Mouse (Mus musculus) Patski (cell line): Measurements from ENCODE around the gene Yipf3. TPM values are rescaled to one million over a fixed set of nuclear protein-coding genes. Genes with fewer than 3 reads are reported as not detected.
A peak's percentile ranks its signal among the peaks of the same experiment; 100 is the strongest.

Experiments
- ATAC-seq: fragments of 100-300 bp; one replicate; pipeline ENCODE4 v1.8.0; 2021
- CTCF ChIA-PET: fragments of 350-600 bp; sonication (Branson Sonifier 250); formaldehyde crosslinking; loops from one replicate; lab custom pipeline; 2022; ENCODE audit warnings: inconsistent platforms; lab: Charles Lee
- POLR2A ChIA-PET: fragments of 350-600 bp; sonication (Branson Sonifier 250); formaldehyde crosslinking; loops from one replicate; lab custom pipeline; 2022; ENCODE audit warnings: antibody characterized with exemption, inconsistent platforms; lab: Charles Lee
- DNase-seq: peaks from one replicate; pipeline ENCODE4 v3.0.0-alpha.2; 2011; ENCODE audit warnings: low read depth, low spot score
- H3K27me3 ChIP-seq: fragments of 371-371 bp; one replicate; pipeline ENCODE4 v1.5.1; 2021
- CTCF ChIP-seq: fragments of 100-300 bp; IDR thresholded peaks from one replicate; pipeline ENCODE4 v1.5.1; 2021
- in situ Hi-C: fragments of 300-500 bp; cut with MboI; formaldehyde crosslinking; loops from 3 replicates; pipeline ENCODE4 v1.11.1; 2018; ENCODE audit warnings: low pct_unique_long_range_greater_than_20kb, mixed read lengths
- polyA plus RNA-seq: library from polyadenylated mRNA; unstranded; gene quantifications from one replicate; pipeline ENCODE4 v1.2.3, GENCODE M21; 2021

Gene Yipf3
- 88.7 TPM for polyA plus RNA-seq

DNA sequence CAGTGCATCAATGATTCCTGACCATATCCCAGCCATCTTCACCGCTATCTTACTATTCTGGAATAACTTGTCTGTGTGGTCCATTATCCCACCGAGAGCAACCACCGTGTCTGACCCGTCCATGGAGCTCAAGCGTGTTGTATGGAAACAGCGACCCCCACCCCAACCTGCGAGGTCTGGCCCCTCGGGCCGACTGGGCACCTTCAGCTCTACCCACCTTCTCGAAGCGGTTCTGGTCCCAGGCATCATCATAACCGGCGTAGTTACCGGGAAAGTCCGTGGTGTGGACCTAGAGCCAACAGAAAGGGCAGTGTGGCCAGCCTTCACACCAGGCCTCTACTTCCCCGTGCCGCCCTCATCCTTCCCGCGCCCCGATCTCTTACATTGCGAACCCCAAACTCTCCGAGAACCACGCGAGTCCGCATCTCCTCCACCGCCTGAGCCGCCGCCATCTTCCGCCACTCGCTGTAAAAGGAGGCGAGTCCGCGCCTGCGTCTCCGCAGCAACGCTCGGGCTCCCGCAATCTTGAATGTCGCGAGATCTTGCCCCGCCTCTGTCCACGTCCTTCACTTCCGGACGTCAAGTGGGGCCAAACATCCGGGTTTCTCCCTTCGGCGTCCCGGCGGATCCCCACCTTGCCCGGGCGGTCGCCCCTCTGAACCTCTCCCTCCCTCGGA lies at the start of gene Yipf3, which contains the start of gene Polr1c:
TSS of gene Yipf3 (plus strand) at position 569 of the 677 bp plus-strand sequence.
TSS of gene Polr1c (minus strand) at position 543 of the 677 bp plus-strand sequence.
- ATAC-seq, result peak; percentile 60
- H3K27me3 ChIP-seq, result no peaks in the 10 kb centered on the region
- POLR2A ChIA-PET, result no interaction called here
- no peak for TF ChIP-seq CTCF
- in situ Hi-C loops, result no loop called here
- CTCF ChIA-PET, result interaction anchor here (1.5 kb wide), 1 partner anchor 161 kb away, joined by 3 read pairs; no protein-coding TSS in a partner anchor
- DNase-seq, result peak; percentile 54

- no peaks in the 10 kb centered on the region for H3K27me3 ChIP-seq
- no peak for TF ChIP-seq CTCF
- in situ Hi-C loops, result no loop called here
- ATAC-seq (no peak), DNase-seq (no peak)
- CTCF ChIA-PET, result interaction anchor here (1.4 kb wide), 1 partner anchor 28 kb away, joined by 4 read pairs; no protein-coding TSS in a partner anchor
- POLR2A ChIA-PET, result interaction anchor here (0.9 kb wide), 1 partner anchor 41 kb away, joined by 3 read pairs; no protein-coding TSS in a partner anchor
Observed at GRCm38 (mm10) chr17:46201151-46201550, 46.7 kb upstream of the Yipf3 start.

DNA sequence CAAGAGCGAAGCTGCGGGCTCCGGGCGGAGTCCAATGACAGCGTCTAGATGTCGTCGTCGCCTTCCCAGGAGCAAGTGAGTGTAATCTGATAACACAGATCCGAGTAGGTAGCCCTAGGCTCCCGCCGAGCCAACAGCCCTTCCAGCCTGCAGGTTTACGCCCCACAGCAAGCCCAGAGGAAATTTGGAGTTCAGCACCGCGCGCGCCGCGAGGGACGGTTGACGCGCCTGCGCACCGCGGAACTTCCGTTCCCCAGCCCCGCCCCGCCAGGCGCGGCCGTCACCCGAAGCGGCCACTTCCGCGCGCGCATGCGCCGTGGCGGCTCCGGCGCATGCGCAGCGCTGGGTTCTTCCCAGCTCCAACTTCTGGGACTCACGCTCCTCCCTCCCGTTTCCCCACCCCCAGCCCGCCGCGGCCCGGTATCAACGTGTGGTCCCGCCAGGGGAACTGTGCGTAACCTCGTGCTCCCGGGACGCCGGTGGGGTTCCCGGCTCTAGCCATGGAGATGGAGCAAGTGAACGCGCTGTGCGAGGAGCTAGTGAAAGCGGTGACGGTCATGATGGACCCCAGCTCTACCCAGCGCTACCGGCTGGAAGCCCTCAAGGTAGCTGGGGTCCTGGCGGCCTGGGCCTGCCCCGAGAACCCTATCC lies 45.3 kb upstream of the Yipf3 start, which contains the start of the genes Polh and Xpo5:
TSS of gene Polh (minus strand) at position 225 of the 651 bp plus-strand sequence.
TSS of gene Xpo5 (plus strand) at position 362 of the 651 bp plus-strand sequence.
- in situ Hi-C loops, result no loop called here
- ChIA-PET POLR2A (interaction anchor here (1.4 kb wide), 1 partner anchor 40 kb away, joined by 3 read pairs; no protein-coding TSS in a partner anchor), CTCF (no interaction called here)
- H3K27me3 ChIP-seq, result no peaks in the 10 kb centered on the region
- ATAC-seq, result peak; percentile 89
- no peak for TF ChIP-seq CTCF
- DNase-seq, result peak; percentile 43

DNA sequence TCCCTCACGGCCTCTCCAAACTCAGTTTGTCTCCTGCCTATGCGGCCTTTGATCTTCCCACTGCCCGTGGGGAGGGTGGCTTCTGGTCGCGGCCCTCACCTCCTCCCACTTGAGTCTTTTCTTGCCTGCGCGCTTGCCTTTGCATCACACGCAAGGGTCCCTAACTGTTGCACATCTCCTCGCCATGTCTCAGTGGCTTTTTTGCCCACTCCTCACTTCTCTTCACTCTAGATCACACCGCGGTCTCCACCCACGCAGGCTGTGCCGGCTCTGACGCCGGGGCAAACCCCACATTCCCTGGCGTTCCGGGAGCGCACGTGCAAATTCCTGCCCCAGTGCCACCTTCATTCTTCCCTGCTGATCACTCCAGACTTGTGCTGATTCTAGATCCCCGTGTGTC lies 44.8 kb upstream of the Yipf3 start:
- in situ Hi-C loops, result no loop called here
- no peak for DNase-seq
- ChIA-PET POLR2A (interaction anchor here (1.4 kb wide), 1 partner anchor 41 kb away, joined by 3 read pairs; no protein-coding TSS in a partner anchor), CTCF (interaction anchor here (1.5 kb wide), 1 partner anchor 19 kb away, joined by 4 read pairs; no protein-coding TSS in a partner anchor)
- no peak for TF ChIP-seq CTCF
- H3K27me3 ChIP-seq, result no peaks in the 10 kb centered on the region
- ATAC-seq, result no peak

DNA sequence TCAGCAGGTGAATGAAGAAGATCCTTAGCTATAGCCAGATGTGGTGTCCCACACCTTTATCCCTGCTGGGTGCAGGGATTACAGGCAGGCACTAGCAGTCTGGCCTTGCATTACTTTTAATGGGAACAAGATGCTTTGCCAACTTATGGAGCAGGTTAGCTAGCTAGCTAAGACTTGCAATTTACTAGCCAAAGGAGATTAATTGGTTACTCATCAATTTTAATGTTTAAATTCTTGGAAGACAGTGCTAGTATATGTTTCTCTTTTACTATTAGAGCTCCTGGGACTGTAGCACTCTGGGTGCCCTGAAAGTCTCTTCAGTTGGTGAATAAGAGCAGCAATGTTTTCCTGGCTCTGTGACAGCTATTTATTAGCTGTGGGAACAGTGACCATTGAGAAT lies 41.2 kb upstream of the Yipf3 start:
- ATAC-seq, result no peak

DNA sequence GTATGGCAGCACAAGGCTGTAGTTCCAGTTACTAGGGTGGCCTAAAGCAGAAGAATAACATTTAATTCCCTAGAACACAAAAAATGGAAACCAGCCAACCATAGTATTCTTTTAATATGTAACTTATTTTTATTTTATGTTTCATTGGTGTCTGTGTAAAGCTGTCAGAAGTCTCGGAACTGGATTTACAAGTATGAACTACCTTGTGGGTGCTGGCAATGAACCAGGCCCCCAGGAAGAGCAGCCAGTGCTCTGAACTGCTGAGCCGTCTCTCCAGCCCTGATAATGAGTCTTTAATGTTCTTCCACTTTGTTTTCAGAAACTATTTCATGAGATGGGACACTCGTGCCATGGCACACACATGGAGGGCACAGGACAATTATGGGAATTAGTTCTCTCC lies 37.3 kb upstream of the Yipf3 start:
- no peaks in the 10 kb centered on the region for H3K27me3 ChIP-seq
- ATAC-seq (peak; percentile 73), DNase-seq (peak; percentile 86)
- ChIA-PET CTCF (interaction anchor here (1.3 kb wide), 1 partner anchor 18 kb away, joined by 3 read pairs; no protein-coding TSS in a partner anchor), POLR2A (no interaction called here)
- in situ Hi-C loops, result no loop called here
- no peak for TF ChIP-seq CTCF

More for the DNA sequence above, 41.2 kb upstream of the Yipf3 start:
- H3K27me3 ChIP-seq, result no peaks in the 10 kb centered on the region
- in situ Hi-C loops, result no loop called here
- CTCF ChIA-PET, result no interaction called here
- POLR2A ChIA-PET, result no interaction called here
- DNase-seq, result no peak
- no peak for TF ChIP-seq CTCF

DNA sequence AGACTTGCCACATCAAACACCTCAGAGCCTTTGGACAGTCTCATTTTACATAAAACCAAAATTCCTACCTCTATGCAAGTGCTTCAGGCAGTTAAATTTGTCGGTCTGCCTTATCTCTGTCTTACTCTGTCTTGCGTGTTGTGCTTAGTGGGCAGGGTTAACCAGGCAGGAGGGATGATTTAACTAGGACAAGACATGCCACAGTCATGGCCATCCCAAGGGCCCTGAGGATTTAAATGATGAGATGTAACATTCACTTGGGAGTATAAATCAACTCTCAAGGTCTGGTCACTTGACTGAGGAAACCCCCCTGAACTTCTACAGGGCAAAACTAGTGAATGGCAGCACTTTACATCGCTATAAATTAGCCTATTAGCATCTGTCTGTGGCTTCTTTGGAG lies 26.3 kb upstream of the Yipf3 start:
- in situ Hi-C loops, result no loop called here
- ChIA-PET POLR2A (interaction anchor here (0.7 kb wide), 1 partner anchor 8 kb away, joined by 3 read pairs; no protein-coding TSS in a partner anchor), CTCF (interaction anchor here (1.6 kb wide), 1 partner anchor 173 kb away, joined by 3 read pairs; no protein-coding TSS in a partner anchor)
- DNase-seq, result no peak
- no peak for ATAC-seq
- H3K27me3 ChIP-seq, result no peaks in the 10 kb centered on the region
- TF ChIP-seq CTCF, result no peak

DNA sequence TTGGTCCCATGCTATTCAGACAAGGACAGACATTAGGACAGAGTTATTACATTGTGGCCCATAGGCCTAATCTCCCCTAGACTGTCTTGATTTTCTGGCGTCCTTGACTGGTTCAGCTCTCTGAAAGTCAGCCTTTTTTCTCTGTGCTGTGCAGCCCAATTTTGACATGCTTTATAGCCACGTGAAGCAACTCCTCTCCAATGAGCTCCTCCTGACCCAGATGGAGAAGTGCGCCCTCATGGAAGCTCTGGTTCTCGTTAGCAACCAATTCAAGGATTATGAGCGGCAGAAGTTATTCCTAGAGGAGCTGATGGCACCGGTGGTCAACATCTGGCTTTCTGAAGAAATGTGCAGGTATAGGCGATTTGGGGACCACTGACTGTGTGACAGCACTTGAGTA lies 20.3 kb upstream of the Yipf3 start:
- DNase-seq, result no peak
- H3K27me3 ChIP-seq, result no peaks in the 10 kb centered on the region
- no peak for ATAC-seq
- in situ Hi-C loops, result no loop called here
- ChIA-PET POLR2A (interaction anchor here (0.6 to 1.4 kb wide), 2 partner anchors 16 to 721 kb away, joined by 3 to 5 read pairs; partner anchors contain the start of gene Aars2), CTCF (interaction anchor here (0.9 kb wide), 2 partner anchors 12 to 47 kb away, joined by 3 read pairs; no protein-coding TSS in a partner anchor)
- TF ChIP-seq CTCF, result no peak

DNA sequence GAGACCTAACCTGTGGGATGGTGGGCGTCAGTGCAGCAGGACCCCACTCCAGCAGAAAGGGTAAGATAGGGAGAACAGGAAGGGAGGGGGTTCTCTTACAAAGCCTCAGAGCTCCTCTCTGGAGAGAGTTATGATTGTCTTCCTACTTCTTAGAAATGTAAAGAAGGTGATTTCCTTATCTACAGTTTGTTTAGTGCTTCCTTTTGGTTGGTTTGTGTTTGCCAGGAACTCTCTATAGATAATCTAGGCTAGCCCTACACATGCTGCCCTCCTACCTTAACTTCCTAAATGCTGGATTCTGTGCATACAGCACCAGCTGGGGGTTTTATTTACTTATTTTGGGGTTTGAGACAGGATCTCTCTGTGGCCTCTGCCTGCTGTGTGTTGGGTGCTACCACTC lies 11.8 kb upstream of the Yipf3 start:
- ChIA-PET POLR2A (no interaction called here), CTCF (no interaction called here)
- ATAC-seq, result no peak

GRCm38 (mm10) chr17:46237079-46237478 lies 10.8 kb upstream of the Yipf3 start:
- H3K27me3 ChIP-seq, result no peaks in the 10 kb centered on the region
- no peak for TF ChIP-seq CTCF
- POLR2A ChIA-PET, result no interaction called here
- no peak for DNase-seq
- ATAC-seq, result no peak
- in situ Hi-C loops, result no loop called here
- CTCF ChIA-PET, result no interaction called here

More for the DNA sequence above, 11.8 kb upstream of the Yipf3 start:
- DNase-seq, result no peak
- TF ChIP-seq CTCF, result no peak
- H3K27me3 ChIP-seq, result no peaks in the 10 kb centered on the region
- in situ Hi-C loops, result no loop called here
